Mouse (Mus musculus) heart, postnatal 0 days (tissue): ENCODE measurements around the gene Ralbp1.

Source experiments
- CTCF ChIP-seq: IDR thresholded peaks from 2 replicates; pipeline ENCODE4 v1.5.1; 2016; ENCODE audit warnings: antibody characterized with exemption, control low read depth, low read depth
- EP300 ChIP-seq: IDR thresholded peaks from 2 replicates; pipeline ENCODE4 v1.6.1; 2016; ENCODE audit warnings: antibody characterized with exemption, low read depth

- TF ChIP-seq CTCF (no peak), EP300 (no peak)
These were observed 12.4 kb downstream of the Ralbp1 start for GRCm38 (mm10) chr17:65873156-65873555.
